Mouse (Mus musculus) CH12.LX (cell line): ENCODE measurements at regions not wholly inside any gene's neighbourhood (a gene's known extent, or its start where the extent isn't known, plus 50 kb on each side); places are given as distances from the start of the nearest gene placed in this dataset.

ENCODE experiments used
- DNase-seq: peaks from one replicate; pipeline ENCODE4 v3.0.0-alpha.2; 2013; ENCODE audit errors: extremely low read depth
- H3K27ac ChIP-seq: 2 replicates; pipeline ENCODE4 v1.5.1; 2012; ENCODE audit warnings: low read depth, mild to moderate bottlenecking, control low read depth, moderate library complexity; ENCODE audit not compliant: insufficient read depth
- H3K27me3 ChIP-seq: replicated peaks from 2 replicates; pipeline ENCODE3; 2012; ENCODE audit warnings: inconsistent platforms
- H3K36me3 ChIP-seq, 2 experiments: replicated peaks in 1 of 2; 2 replicates each; pipeline versions ENCODE3 to v1.6.1; 2012; ENCODE audit warnings: inconsistent platforms in 1 of 2, low read length in 1 of 2, mild to moderate bottlenecking in 1 of 2, mixed read lengths in 1 of 2, moderate library complexity in 1 of 2; ENCODE audit not compliant: control insufficient read depth in 1 of 2, insufficient read depth in 1 of 2
- H3K4me1 ChIP-seq, 2 experiments: 2 replicates each; pipeline ENCODE4 v1.6.1; 2012; ENCODE audit warnings: inconsistent platforms in 1 of 2, moderate library complexity in 1 of 2; ENCODE audit not compliant: insufficient read depth in 2 of 2, control insufficient read depth in 1 of 2
- H3K4me2 ChIP-seq: 2 replicates; pipeline ENCODE4 v1.6.1; 2012; ENCODE audit warnings: low read depth, mild to moderate bottlenecking, control low read depth; ENCODE audit not compliant: poor library complexity, insufficient read depth, severe bottlenecking
- H3K4me3 ChIP-seq, 3 experiments: fragments of 150-350 bp in 1 of 3; sonication (generic) in 1 of 3; replicated peaks in 1 of 3; 2 replicates each; pipeline versions ENCODE3 to v1.5.1; 2011 to 2012; ENCODE audit warnings: low read depth in 2 of 3, low read length in 2 of 3, mild to moderate bottlenecking in 2 of 3, moderate library complexity in 2 of 3, control low read depth in 1 of 3, improper control_type of control experiment in 1 of 3, inconsistent platforms in 1 of 3, mixed read lengths in 1 of 3; ENCODE audit not compliant: poor library complexity in 1 of 3
- H3K79me2 ChIP-seq: replicated peaks from 2 replicates; pipeline ENCODE4 v1.6.1; 2012; ENCODE audit warnings: mild to moderate bottlenecking, moderate library complexity; ENCODE audit not compliant: control insufficient read depth, poor library complexity, insufficient read depth, severe bottlenecking; ENCODE audit errors: extremely low read depth
- H3K9ac ChIP-seq: 2 replicates; pipeline ENCODE4 v1.6.1; 2012; ENCODE audit warnings: low read depth, mild to moderate bottlenecking, control low read depth, moderate library complexity; ENCODE audit not compliant: insufficient read depth
- H3K9me3 ChIP-seq: replicated peaks from 2 replicates; pipeline ENCODE3; 2012; ENCODE audit warnings: low read length, inconsistent platforms, mixed read lengths
- BHLHE40 ChIP-seq: IDR thresholded peaks from 2 replicates; pipeline ENCODE4 v1.6.1; 2011; ENCODE audit warnings: mild to moderate bottlenecking, low read depth, low read length, improper control_type of control experiment
- CHD1 ChIP-seq: IDR thresholded peaks from 2 replicates; pipeline ENCODE4 v1.6.1; 2012; ENCODE audit warnings: low read depth, low read length, improper control_type of control experiment, inconsistent platforms
- CHD2 ChIP-seq: IDR thresholded peaks from 2 replicates; pipeline ENCODE4 v1.6.1; 2011; ENCODE audit warnings: low read length, improper control_type of control experiment
- CTCF ChIP-seq, 2 experiments: IDR thresholded peaks in 1 of 2; conservative IDR thresholded peaks in 1 of 2; 2 replicates each; pipeline ENCODE4 v1.5.1; 2011 to 2012; ENCODE audit warnings: low read depth in 2 of 2, low read length in 2 of 2, improper control_type of control experiment in 1 of 2, inconsistent platforms in 1 of 2, mild to moderate bottlenecking in 1 of 2, moderate library complexity in 1 of 2
- ELF1 ChIP-seq: IDR thresholded peaks from 2 replicates; pipeline ENCODE4 v1.6.1; 2014; ENCODE audit warnings: low read depth, mild to moderate bottlenecking, inconsistent platforms, low read length, improper control_type of control experiment
- GABPA ChIP-seq: IDR thresholded peaks from 2 replicates; pipeline ENCODE4 v1.6.1; 2012; ENCODE audit warnings: low read depth, low read length, improper control_type of control experiment, inconsistent platforms; ENCODE audit not compliant: insufficient replicate concordance
- IRF4 ChIP-seq: IDR thresholded peaks from 2 replicates; pipeline ENCODE4 v1.6.1; 2014; ENCODE audit warnings: low read depth, mild to moderate bottlenecking, inconsistent platforms, low read length, improper control_type of control experiment
- JUND ChIP-seq: conservative IDR thresholded peaks from 2 replicates; pipeline ENCODE4 v1.6.1; 2011; ENCODE audit warnings: low read depth, low read length, improper control_type of control experiment
- KAT2A ChIP-seq: IDR thresholded peaks from 2 replicates; pipeline ENCODE4 v1.6.1; 2012; ENCODE audit warnings: low read length, improper control_type of control experiment, inconsistent platforms; ENCODE audit not compliant: insufficient replicate concordance
- MAX ChIP-seq: IDR thresholded peaks from 2 replicates; pipeline ENCODE4 v1.6.1; 2011; ENCODE audit warnings: low read length, improper control_type of control experiment
- MXI1 ChIP-seq: IDR thresholded peaks from 2 replicates; pipeline ENCODE4 v1.6.1; 2011; ENCODE audit warnings: mild to moderate bottlenecking, low read depth, low read length, improper control_type of control experiment
- MYC ChIP-seq: IDR thresholded peaks from 2 replicates; pipeline ENCODE4 v1.6.1; 2011; ENCODE audit warnings: low read depth, mild to moderate bottlenecking, improper control_type of control experiment, low read length
- NELFE ChIP-seq: IDR thresholded peaks from 2 replicates; pipeline ENCODE4 v1.6.1; 2011; ENCODE audit warnings: low read depth, low read length, improper control_type of control experiment
- POLR2AphosphoS2 ChIP-seq: IDR thresholded peaks from 2 replicates; pipeline ENCODE4 v1.6.1; 2011; ENCODE audit warnings: low read depth, low read length, improper control_type of control experiment
- TBP ChIP-seq: conservative IDR thresholded peaks from 2 replicates; pipeline ENCODE4 v1.6.1; 2011; ENCODE audit warnings: low read depth, low read length, improper control_type of control experiment
- UBTF ChIP-seq: IDR thresholded peaks from 2 replicates; pipeline ENCODE4 v1.6.1; 2012; ENCODE audit warnings: low read depth, mild to moderate bottlenecking, inconsistent platforms, low read length, improper control_type of control experiment, moderate library complexity
- USF1 ChIP-seq: IDR thresholded peaks from 2 replicates; pipeline ENCODE4 v1.6.1; 2014; ENCODE audit warnings: low read depth, mild to moderate bottlenecking, inconsistent platforms, low read length, improper control_type of control experiment
- USF2 ChIP-seq: conservative IDR thresholded peaks from 2 replicates; pipeline ENCODE4 v1.6.1; 2011; ENCODE audit warnings: low read depth, low read length, improper control_type of control experiment
- ZMIZ1 ChIP-seq: IDR thresholded peaks from 2 replicates; pipeline ENCODE4 v1.6.1; 2012; ENCODE audit warnings: low read depth, mild to moderate bottlenecking, inconsistent platforms, low read length, improper control_type of control experiment
- ZNF384 ChIP-seq: IDR thresholded peaks from 2 replicates; pipeline ENCODE4 v1.6.1; 2012; ENCODE audit warnings: low read depth, low read length, improper control_type of control experiment, inconsistent platforms
- dilution Hi-C: fragments of 300-500 bp; cut with MboI; formaldehyde crosslinking; loops from 2 replicates; pipeline ENCODE4 v1.14.3; 2020; ENCODE audit warnings: low sequenced_read_pairs; ENCODE audit not compliant: extremely low pct_unique_long_range_greater_than_20kb, extremely low pct_ligation_motif_present
- in situ Hi-C: fragments of 300-500 bp; cut with MboI; formaldehyde crosslinking; loops from 3 replicates; pipeline ENCODE4 v1.14.3; 2019; ENCODE audit warnings: low sequenced_read_pairs, low pct_ligation_motif_present, low pct_unique_long_range_greater_than_20kb, mixed read lengths

GRCm38 (mm10) chr4:47653143-47653542 is 178.7 kb downstream of the Sec61b start:
- no peak overlapping the region for H3K9ac ChIP-seq
- TF ChIP-seq GABPA (no peak), CTCF (conservative IDR thresholded peaks at IDR 0.05 in 1 of 2, IDR thresholded peaks at IDR 0.05 in 1 of 2; ENCODE audit: low read depth in 2 of 2, low read length in 2 of 2) (no peak), BHLHE40 (no peak), UBTF (no peak), IRF4 (no peak), POLR2AphosphoS2 (no peak)
- TF ChIP-seq, all 38 proteins: peak for 0
- in situ Hi-C loops, result no loop called here
- dilution Hi-C loops, result no loop called here
- Histone ChIP-seq H3K4me3 (no peak overlapping the region), H3K27me3 (no peaks in the 10 kb centered on the region), H3K4me2 (no peak overlapping the region), H3K36me3 (no peaks in the 10 kb centered on the region), H3K79me2 (no peaks in the 10 kb centered on the region), H3K4me1 (peaks cover 0 to 10% of the 10 kb centered on the region in 2 experiments; a peak in 2 of 4 replicates), H3K9me3 (no peaks in the 10 kb centered on the region), H3K27ac (no peak overlapping the region)
- no peak for DNase-seq

GRCm38 (mm10) chr4:47669519-47669918 is 195.1 kb downstream of the Sec61b start:
- no peaks in the 10 kb centered on the region for H3K36me3 ChIP-seq
- H3K4me2 ChIP-seq, result no peak overlapping the region
- dilution Hi-C loops (no loop called here), in situ Hi-C loops (no loop called here)
- H3K79me2 ChIP-seq, result no peaks in the 10 kb centered on the region
- no peak overlapping the region for H3K4me3 ChIP-seq
- no peaks in the 10 kb centered on the region for H3K9me3 ChIP-seq
- no peaks in the 10 kb centered on the region for H3K4me1 ChIP-seq
- H3K27me3 ChIP-seq, result no peaks in the 10 kb centered on the region
- no peak overlapping the region for H3K27ac ChIP-seq
- DNase-seq, result no peak
- TF ChIP-seq NELFE (no peak), GABPA (no peak), USF2 (no peak), KAT2A (no peak), MAX (no peak), ZMIZ1 (no peak), ZNF384 (no peak), JUND (no peak), CHD2 (no peak), MYC (no peak), CHD1 (no peak), MXI1 (no peak), USF1 (no peak), ELF1 (no peak), TBP (no peak)
- no peak overlapping the region for H3K9ac ChIP-seq
